Mouse (Mus musculus) layer of hippocampus, adult 11-12 months (tissue): ENCODE results near the gene Bex3.
"Not testable (repeated sequence)": the region's sequence is repeated elsewhere in the genome, so short reads cannot be mapped to it uniquely, and the experiment has no call there.

Experiments
- DNase-seq: peaks from one replicate; pipeline ENCODE4 v3.0.0; 2022; ENCODE audit warnings: low spot score

The Bex3 gene

GRCm38 (mm10) chrX:136269743-136270392, at the start of gene Bex3:
TSS of gene Bex3 (plus strand) at chrX:136270253.
- DNase-seq: peak; percentile 28

GRCm38 (mm10) chrX:136223714-136224113, 46.3 kb upstream of the Bex3 start:
- DNase-seq: no peak

GRCm38 (mm10) chrX:136227768-136228167, 42.3 kb upstream of the Bex3 start:
- DNase-seq: no peak

DNA sequence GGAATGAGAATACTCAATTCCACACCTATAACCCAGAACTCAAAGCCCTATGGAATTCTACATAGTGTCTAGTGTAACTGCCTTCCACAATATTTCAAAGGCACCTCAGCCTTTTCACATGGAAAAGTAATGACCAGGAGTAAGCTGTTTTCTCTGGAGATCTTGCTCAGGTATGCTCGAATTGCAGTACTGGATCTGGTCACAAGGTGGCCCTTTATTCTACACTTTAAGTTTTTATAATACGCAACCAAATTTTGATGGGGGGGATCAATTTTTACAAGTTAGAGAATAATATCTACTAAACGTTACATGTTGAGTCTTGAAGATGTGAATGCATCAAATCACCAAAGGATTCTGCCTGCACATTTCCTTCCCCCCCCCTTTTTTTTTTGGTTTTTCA, 31.9 kb upstream of the Bex3 start:
- peak; percentile 41 for DNase-seq

GRCm38 (mm10) chrX:136243181-136243580, 26.9 kb upstream of the Bex3 start:
- DNase-seq: no peak

DNA sequence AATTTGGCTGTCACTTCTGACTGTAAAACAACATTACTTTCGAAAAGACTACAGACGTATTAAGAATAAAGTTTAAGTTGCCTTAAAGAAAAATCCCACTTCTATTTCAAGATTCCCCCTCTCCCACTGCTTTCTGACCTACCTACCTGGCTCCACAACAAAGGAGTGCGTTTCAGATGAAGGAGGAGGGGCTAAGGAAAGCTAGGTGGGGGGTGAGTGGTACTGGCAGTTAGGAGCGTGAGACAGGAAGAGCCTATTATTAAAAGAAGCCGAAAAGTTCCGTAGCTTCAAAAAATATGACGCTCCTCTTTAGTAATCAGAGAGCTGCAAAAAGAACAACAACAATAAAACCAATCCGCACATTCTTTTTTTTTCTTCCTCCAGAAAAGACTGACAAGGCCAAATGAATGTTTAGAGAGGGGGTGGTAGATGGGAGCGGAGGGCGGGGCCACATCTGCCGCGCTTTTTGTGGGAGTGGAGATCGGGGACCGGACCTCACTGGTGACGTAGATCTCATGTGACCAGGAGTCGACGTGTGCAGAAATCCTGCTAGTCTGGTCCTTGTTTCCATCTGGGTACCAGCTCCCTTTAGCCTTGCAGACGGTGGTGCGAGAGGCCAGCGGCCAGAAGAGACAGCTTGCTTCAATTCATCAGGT, 25.4 kb upstream of the Bex3 start, which contains the start of gene Tceal9:
Gene Tceal9 (plus strand): TSS at position 506 of the 656 bp plus-strand sequence.
- DNase-seq: peak; percentile 58

- DNase-seq: peak; percentile 3
These were observed 24.5 kb upstream of the Bex3 start for GRCm38 (mm10) chrX:136245521-136246071.

GRCm38 (mm10) chrX:136248811-136249210, 21.2 kb upstream of the Bex3 start:
- no peak for DNase-seq

- DNase-seq: no peak
These were observed 20.4 kb upstream of the Bex3 start for GRCm38 (mm10) chrX:136249671-136250070.

- DNase-seq: no peak
These were observed 17.9 kb upstream of the Bex3 start for GRCm38 (mm10) chrX:136252023-136252729.

- DNase-seq: no peak
These were observed 2.3 kb upstream of the Bex3 start for GRCm38 (mm10) chrX:136267720-136268119.

DNA sequence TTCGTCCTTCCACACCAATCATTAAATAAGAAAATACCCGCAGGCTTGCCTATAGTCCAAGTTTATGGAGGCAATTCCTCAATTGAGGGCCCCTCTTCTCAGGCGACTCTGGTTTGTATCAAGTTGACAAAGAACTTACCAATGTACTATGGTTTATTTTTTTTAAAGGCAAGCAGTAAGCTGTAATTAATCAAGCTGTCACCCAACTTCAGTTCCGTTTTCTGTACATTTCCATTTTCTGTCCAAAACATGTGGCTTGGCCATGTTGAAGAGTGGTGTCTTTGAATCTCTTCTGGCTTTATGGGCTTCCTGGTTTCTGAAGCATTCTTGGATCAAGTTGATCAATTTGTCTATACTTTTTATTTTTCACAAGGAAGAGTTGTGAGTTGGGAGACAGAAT, 1.9 kb upstream of the Bex3 start:
- DNase-seq: no peak

- DNase-seq: not testable (repeated sequence)
These were observed 499 bp downstream of the Bex3 start for GRCm38 (mm10) chrX:136270393-136271111.

DNA sequence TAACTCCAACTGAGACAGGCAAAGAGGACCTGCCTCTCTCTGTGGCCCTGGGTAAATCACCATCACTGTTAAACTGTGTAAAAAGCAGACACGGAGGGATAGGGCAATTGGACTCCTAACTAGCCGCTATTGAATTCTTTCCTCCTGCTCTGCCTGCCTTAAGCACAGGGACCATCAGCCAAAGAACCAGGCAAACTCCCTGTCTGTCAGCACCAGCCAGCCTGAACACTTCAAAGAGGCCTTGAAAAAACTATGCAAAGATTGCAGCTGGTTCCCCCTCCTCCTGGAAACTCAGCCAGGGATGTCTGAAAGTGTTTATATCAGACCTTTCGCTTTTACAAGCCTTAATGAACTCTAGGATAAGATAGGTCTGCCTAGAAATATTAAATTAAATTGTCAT, 4.5 kb downstream of the Bex3 start:
- no peak for DNase-seq

- DNase-seq: no peak
These were observed 5.3 kb downstream of the Bex3 start for GRCm38 (mm10) chrX:136275386-136275785.

DNA sequence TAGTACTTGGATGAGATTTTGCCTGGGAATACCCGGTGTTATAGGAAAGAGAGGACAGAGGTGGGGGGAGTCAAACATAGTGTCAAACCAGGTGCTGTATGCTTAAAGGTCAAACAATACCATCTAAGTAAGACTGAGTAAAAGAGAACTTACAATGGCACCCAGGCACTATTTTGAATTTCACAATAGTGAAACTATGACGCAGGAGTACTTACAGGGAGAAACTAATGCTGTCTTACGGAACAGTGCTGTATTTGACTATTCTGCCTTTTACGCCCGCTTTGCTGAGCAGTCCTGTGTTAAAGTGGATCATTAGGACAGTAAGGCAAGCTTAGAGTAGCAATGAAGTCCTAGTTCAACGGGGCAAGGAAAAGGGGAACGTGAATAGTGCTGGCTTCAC, 7.5 kb downstream of the Bex3 start:
- DNase-seq: no peak

DNA sequence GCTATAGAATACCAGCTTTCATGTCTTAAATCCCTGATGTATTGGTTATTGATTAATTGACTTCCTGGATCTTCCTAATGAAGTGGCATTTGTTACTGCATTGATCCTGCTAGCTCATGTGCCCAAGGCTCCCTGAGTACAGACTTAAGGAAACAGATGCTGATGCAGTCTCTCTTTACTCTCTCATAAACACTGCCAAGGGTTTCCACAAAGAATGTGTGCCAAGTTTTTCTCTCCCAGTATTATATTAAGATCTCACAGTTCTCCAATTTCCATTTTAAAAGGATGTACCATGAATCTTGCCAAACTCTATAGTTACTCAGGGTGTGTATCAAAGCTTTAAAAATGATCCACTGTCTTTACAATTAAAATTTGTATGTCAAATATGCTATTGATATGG, 8.3 kb downstream of the Bex3 start:
- no peak for DNase-seq

GRCm38 (mm10) chrX:136279410-136279809, 9.4 kb downstream of the Bex3 start:
- DNase-seq: peak; percentile 5

DNA sequence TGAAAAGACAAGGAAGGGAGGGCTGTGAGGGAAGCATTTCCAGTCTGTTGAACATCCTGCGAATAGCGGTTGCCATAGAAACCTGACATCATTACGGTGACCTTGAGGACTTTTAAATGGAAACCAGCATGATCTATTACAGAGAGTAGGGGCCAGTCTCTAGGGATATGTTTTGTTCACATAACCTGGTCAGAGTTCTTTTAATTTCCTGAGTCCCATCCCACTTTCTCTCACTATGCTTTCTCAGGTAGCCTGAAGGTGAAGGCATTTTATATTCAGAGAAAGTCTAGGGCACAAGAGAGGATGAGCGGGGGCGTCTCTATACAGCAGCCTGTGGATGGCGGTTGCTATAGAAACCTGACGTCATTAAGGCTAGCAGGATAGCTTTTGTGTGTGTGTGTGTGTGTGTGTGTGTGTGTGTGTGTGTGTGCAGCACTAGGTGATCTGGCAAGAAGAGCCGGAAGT, 20.8 kb downstream of the Bex3 start:
- peak; percentile 32 for DNase-seq

- peak; percentile 21 for DNase-seq
These were observed 34.2 kb downstream of the Bex3 start for GRCm38 (mm10) chrX:136304295-136304694.

DNA sequence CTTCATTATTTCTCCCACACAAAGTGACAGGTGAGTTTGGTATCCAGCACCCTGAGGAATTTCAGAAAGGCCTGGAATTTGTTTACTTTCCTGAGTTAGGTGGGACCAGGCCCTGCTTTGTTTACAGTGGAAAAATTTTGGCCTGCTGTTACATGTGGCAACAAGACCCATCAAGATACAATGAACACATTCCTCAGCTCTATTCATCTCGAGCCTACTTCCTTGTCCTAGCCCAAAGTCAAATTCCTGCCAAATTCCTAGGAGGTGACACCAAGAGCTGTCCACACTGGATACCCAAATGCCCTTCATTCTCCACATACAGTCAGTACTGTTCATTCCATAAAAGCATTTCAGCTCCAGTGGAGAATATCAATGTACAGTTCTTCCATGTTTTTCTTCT, 36.1 kb downstream of the Bex3 start:
- no peak for DNase-seq

DNA sequence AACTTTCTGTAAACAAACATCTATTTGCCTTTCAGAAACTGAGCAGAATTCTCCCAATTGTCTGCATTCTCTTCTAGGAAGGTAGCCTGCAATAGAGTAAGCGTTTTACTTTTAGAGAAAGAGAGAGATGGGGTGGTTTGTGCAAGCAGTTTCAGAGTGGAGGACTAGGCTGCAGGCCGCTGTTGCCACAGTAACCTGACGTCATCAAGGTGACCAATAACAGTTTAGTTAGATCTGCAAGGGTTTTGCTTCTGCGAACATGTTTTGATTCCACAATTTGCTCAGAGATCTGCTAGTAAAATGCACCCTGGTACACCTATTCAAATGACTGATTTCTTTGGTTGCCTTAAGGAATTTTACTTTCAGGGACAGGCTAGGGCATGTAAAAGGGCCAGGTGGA, 43.2 kb downstream of the Bex3 start:
- peak; percentile 2 for DNase-seq
